Mouse (Mus musculus) small intestine, adult 2 months (tissue): ENCODE measurements around the gene Baiap2l1.

ENCODE experiments used
- CTCF ChIP-seq: fragments of 200-500 bp; IDR thresholded peaks from 2 replicates; pipeline ENCODE4 v1.5.1; 2012; ENCODE audit warnings: low read depth, mild to moderate bottlenecking, control low read depth, inconsistent platforms, low read length, moderate library complexity, mixed read lengths; ENCODE audit not compliant: insufficient replicate concordance, insufficient read length; ENCODE audit errors: extremely low read depth
- POLR2A ChIP-seq: fragments of 200-500 bp; IDR thresholded peaks from 2 replicates; pipeline ENCODE4 v1.6.1; 2012; ENCODE audit warnings: low read depth, mild to moderate bottlenecking, control low read depth, inconsistent platforms, low read length, moderate library complexity

GRCm38 (mm10) chr5:144370986-144371385, 13.1 kb upstream of the Baiap2l1 start:
- TF ChIP-seq CTCF (no peak), POLR2A (no peak)
